Mouse (Mus musculus) kidney, adult 2 months (tissue): ENCODE measurements at regions not wholly inside any gene's neighbourhood (a gene's known extent, or its start where the extent isn't known, plus 50 kb on each side); places are given as distances from the start of the nearest gene placed in this dataset.

ENCODE experiments used
- CTCF ChIP-seq: fragments of 200-500 bp; conservative IDR thresholded peaks from 2 replicates; pipeline ENCODE4 v1.5.1; 2011; ENCODE audit warnings: low read depth, mild to moderate bottlenecking, control low read depth, low read length, moderate library complexity, mixed read lengths; ENCODE audit not compliant: insufficient read depth, insufficient read length
- POLR2A ChIP-seq: fragments of 200-500 bp; IDR thresholded peaks from one replicate; pipeline ENCODE4 v1.6.1; 2011; ENCODE audit warnings: low read depth, low read length, control low read depth

GRCm38 (mm10) chr6:66466757-66467156 lies 68.4 kb upstream of the Mad2l1 start:
- no peak for TF ChIP-seq CTCF
- TF ChIP-seq POLR2A: no peak
